Mouse (Mus musculus) megakaryocyte, embryonic 14.5 days (primary cell): ENCODE measurements around the gene Mrpl24.

Experiments used
- FLI1 ChIP-seq: IDR thresholded peaks from 2 replicates; pipeline ENCODE4 v1.6.1; 2012; ENCODE audit warnings: low read length, inconsistent platforms, mixed read lengths
- GATA1 ChIP-seq: IDR thresholded peaks from 3 replicates; pipeline ENCODE4 v1.6.1; 2012; ENCODE audit warnings: mixed read lengths, low read length, inconsistent platforms, borderline replicate concordance

- TF ChIP-seq GATA1 (no peak), FLI1 (no peak)
These were observed 33.9 kb upstream of the Mrpl24 start, which contains the start of gene Prcc for GRCm38 (mm10) chr3:87885281-87886003.
